Mouse (Mus musculus): ENCODE results near the gene Rad23a. TPM values are rescaled to one million over a fixed set of nuclear protein-coding genes. Genes with fewer than 3 reads are reported as not detected.

The Rad23a gene
- total RNA-seq, 2 experiments from 2014 or later, result 273 to 296 TPM

- ATAC-seq (replicated peaks; ENCODE audit: low FRiP score, poor library complexity, severe bottlenecking), result no peak
Observed at GRCm38 (mm10) chr8:84792429-84792947, 48.0 kb downstream of the Rad23a start.

DNA sequence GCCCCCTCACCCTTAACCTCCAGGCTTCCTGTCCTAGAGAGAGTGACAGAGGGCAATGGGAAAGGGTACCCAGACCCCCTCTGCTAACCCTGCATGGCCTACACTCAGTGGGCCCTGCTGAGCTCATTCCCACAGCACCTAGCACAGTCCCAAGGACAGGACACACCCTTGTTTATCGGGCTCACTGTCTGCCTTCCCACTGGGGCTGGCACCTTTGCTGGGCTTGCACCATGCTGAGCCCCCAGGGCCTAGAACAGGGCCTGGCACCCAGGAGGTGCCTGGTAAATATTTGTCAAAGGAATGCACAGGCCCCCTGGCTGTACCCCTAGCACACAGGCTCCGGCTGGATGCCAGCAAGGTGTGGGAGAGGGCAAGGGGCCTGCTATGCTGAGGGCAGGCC, 49.9 kb downstream of the Rad23a start:
- ATAC-seq (replicated peaks; ENCODE audit: low FRiP score, poor library complexity, severe bottlenecking), result no peak

- ATAC-seq (replicated peaks; ENCODE audit: low FRiP score, poor library complexity, severe bottlenecking), result no peak
Observed at GRCm38 (mm10) chr8:84789855-84790486, 50.5 kb downstream of the Rad23a start.

GRCm38 (mm10) chr8:84789345-84789744, 51.1 kb downstream of the Rad23a start:
- no peak for ATAC-seq (replicated peaks; ENCODE audit: low FRiP score, poor library complexity, severe bottlenecking)

- ATAC-seq (replicated peaks; ENCODE audit: low FRiP score, poor library complexity, severe bottlenecking), result no peak
Observed at GRCm38 (mm10) chr8:84788896-84789295, 51.6 kb downstream of the Rad23a start.

GRCm38 (mm10) chr8:84787523-84788302, 52.8 kb downstream of the Rad23a start:
- no peak for ATAC-seq (replicated peaks; ENCODE audit: low FRiP score, poor library complexity, severe bottlenecking)

DNA sequence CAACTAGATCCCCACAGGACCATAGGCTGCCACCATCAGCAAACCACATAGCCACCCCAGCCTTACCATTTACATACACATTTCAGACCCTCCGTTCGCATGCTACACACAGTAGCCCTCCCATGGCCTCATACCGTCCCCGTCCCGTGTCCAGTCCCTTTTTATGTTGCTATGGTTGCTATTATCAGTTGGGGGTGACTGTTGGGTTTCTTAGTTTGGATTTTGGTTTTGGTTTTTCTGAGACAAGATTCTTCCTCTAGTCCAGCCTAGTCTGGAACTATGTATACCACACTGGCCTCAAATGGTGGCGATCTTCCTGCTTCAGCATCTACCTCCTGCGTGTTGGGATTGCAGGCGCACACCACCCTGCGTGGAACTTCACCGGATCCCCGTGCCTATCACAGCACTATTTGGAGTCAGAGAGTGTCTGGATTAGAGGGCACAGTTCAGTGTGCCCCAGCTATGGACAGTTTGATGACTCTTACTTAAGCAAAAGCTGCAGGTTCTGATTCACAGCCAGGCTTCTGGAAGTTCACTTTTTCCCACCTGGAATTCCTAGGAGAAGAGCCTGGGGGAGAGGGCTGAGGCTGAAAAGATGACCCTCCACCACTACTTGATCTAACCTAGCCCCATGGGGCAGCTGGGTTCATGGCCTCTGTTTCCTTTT, 53.5 kb downstream of the Rad23a start:
- ATAC-seq (replicated peaks; ENCODE audit: low FRiP score, poor library complexity, severe bottlenecking), result no peak

DNA sequence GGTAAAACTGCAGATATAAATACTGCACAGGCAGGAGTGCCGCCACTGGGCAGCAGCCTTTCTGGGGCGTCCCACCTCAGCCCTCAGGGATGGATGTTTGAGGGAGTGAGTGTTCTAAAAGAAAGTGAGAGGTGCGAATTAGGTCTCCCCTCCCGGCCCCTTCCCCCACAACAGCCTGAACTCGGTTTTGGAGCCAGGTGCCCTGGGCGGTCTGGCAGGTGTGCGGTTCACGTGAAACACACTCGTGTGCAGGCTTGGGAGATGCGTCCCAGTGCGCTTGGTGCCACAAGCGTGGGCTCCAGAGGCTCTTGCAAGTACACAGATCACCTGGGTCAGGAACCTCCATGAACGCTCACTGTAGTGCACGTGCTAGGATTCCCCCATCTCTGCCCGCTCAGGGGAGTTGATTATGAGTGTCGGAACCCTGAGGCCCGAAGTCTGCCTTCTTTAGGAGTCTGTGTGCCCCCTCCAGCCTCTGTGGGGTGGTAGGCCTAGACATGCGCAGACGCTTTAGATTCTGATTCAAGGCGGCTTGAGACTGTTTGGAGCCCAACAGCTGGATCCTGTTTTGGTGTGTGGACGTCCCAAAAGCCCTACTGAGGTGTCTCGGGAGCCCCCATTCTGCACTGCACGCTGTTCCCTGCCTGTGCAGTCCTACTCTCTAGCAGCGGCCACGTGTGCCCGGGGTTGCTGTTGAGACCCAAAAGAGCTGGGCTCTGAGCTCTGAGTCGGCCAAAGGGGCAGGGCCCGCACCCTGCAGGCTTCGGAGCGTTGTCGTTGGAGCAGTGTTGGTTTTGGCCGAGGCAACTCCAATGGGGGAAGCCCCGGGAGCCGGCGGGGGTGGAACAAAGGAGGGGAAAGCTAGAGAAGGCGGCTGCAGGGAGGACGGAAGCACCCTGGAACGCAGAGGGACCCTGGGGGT, 54.4 kb downstream of the Rad23a start:
- no peak for ATAC-seq (replicated peaks; ENCODE audit: low FRiP score, poor library complexity, severe bottlenecking)

- ATAC-seq (replicated peaks; ENCODE audit: low FRiP score, poor library complexity, severe bottlenecking), result no peak
Observed at GRCm38 (mm10) chr8:84785506-84785755, 55.0 kb downstream of the Rad23a start.

DNA sequence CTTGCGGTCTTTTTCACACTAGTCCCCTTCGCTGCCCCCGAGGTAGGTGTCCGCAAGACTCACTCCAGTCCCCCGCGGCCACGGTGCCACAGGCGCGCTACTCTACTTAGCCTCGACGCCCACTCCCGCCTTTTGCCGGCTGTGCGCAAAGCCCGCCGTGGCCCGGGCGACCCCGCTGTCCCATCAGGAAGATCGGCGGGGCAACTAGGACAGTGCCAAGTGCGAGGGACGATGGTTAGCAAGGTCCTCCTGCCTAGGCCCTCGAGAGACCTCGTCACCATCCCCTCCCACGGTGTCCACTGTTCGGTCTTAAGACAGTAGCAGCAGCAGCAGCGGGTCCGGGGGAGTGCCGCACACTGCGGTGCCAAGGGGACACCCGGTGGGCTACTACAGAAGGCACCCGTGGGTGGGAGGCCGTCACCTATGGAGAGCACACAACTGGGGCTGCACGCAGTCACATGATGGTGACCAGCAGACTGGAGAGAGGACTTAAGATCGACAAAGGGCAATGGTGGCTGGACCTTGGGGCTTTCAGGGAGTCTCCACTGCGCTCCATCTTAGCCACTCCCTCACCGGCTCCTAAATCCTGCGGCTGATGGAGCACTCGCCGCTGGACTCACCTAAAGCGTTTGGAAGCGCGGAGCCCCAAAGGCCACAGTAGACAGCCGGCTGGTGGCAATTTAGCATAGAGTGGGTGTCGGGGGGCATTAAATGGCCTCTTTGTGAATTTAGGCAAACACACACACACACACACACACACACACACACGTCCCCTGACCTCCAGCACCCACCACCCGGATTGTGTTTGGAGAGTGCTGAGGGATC, 55.6 kb downstream of the Rad23a start:
- ATAC-seq (replicated peaks; ENCODE audit: low FRiP score, poor library complexity, severe bottlenecking), result no peak

Other genes starting within 250 kb of the Rad23a start
Only the 30 nearest of the 31 such genes appear.
- 10.9 and 16.2 TPM in 2 replicates for gene Ier2, start 177.8 kb downstream of the Rad23a start, total RNA-seq (2015; ENCODE audit: low replicate concordance)
- 7.6 and 8.1 TPM in 2 replicates for gene Ier2, start 177.8 kb downstream of the Rad23a start, total RNA-seq (2017; ENCODE audit: low replicate concordance)
- 7.9 and 13.4 TPM in 2 replicates for gene Trmt1, start 154.4 kb downstream of the Rad23a start, total RNA-seq (2015; ENCODE audit: low replicate concordance)
- 18.4 and 23.1 TPM in 2 replicates for gene Trmt1, start 154.4 kb downstream of the Rad23a start, total RNA-seq (2017; ENCODE audit: low replicate concordance)
- 24.3 and 25.6 TPM in 2 replicates for gene Nacc1, start 152.8 kb downstream of the Rad23a start, total RNA-seq (2015; ENCODE audit: low replicate concordance)
- gene Nacc1, start 152.8 kb downstream of the Rad23a start, total RNA-seq (2017; ENCODE audit: low replicate concordance), result 11.8 and 16.9 TPM in 2 replicates
- gene Lyl1, start 139.2 kb downstream of the Rad23a start, total RNA-seq (2015; ENCODE audit: low replicate concordance), result 98.7 and 109 TPM in 2 replicates
- gene Lyl1, start 139.2 kb downstream of the Rad23a start, total RNA-seq (2017; ENCODE audit: low replicate concordance), result 54.7 and 70.5 TPM in 2 replicates
- 12.2 and 21.6 TPM in 2 replicates for gene G430095P16Rik, start 117.7 kb downstream of the Rad23a start, total RNA-seq (2015; ENCODE audit: low replicate concordance)
- gene G430095P16Rik, start 117.7 kb downstream of the Rad23a start, total RNA-seq (2017; ENCODE audit: low replicate concordance), result 1.1 and 13.2 TPM in 2 replicates
- gene Nfix, start 40.3 kb downstream of the Rad23a start, total RNA-seq (2015; ENCODE audit: low replicate concordance), result 53.7 and 76.0 TPM in 2 replicates
- gene Nfix, start 40.3 kb downstream of the Rad23a start, total RNA-seq (2017; ENCODE audit: low replicate concordance), result 33.6 and 36.8 TPM in 2 replicates
- gene Dand5, start 17.8 kb downstream of the Rad23a start, total RNA-seq (2015; ENCODE audit: low replicate concordance), result 2.5 and 3.8 TPM in 2 replicates
- gene Dand5, start 17.8 kb downstream of the Rad23a start, total RNA-seq (2017; ENCODE audit: low replicate concordance), result 5.4 and 6.7 TPM in 2 replicates
- 6.7 and 7.6 TPM in 2 replicates for gene Gadd45gip1, start 9.1 kb downstream of the Rad23a start, total RNA-seq (2015; ENCODE audit: low replicate concordance)
- gene Gadd45gip1, start 9.1 kb downstream of the Rad23a start, total RNA-seq (2017; ENCODE audit: low replicate concordance), result 11.3 and 16.4 TPM in 2 replicates
- 261 and 337 TPM in 2 replicates for gene Calr, start 6.3 kb upstream of the Rad23a start, total RNA-seq (2015; ENCODE audit: low replicate concordance)
- 660 and 677 TPM in 2 replicates for gene Calr, start 6.3 kb upstream of the Rad23a start, total RNA-seq (2017; ENCODE audit: low replicate concordance)
- gene Farsa, start 16.3 kb upstream of the Rad23a start, total RNA-seq (2015; ENCODE audit: low replicate concordance), result 11.2 and 19.7 TPM in 2 replicates
- gene Farsa, start 16.3 kb upstream of the Rad23a start, total RNA-seq (2017; ENCODE audit: low replicate concordance), result 29.4 and 35.6 TPM in 2 replicates
- gene Syce2, start 31.4 kb upstream of the Rad23a start, total RNA-seq (2015; ENCODE audit: low replicate concordance), result 65.2 and 133 TPM in 2 replicates
- gene Syce2, start 31.4 kb upstream of the Rad23a start, total RNA-seq (2017; ENCODE audit: low replicate concordance), result 9.2 and 29.9 TPM in 2 replicates
- gene Gcdh, start 53.3 kb upstream of the Rad23a start, total RNA-seq (2015; ENCODE audit: low replicate concordance), result 16.9 and 36.9 TPM in 2 replicates
- 22.8 and 26.2 TPM in 2 replicates for gene Gcdh, start 53.3 kb upstream of the Rad23a start, total RNA-seq (2017; ENCODE audit: low replicate concordance)
- 262 and 325 TPM in 2 replicates for gene Klf1, start 61.3 kb upstream of the Rad23a start, total RNA-seq (2015; ENCODE audit: low replicate concordance)
- gene Klf1, start 61.3 kb upstream of the Rad23a start, total RNA-seq (2017; ENCODE audit: low replicate concordance), result 240 and 399 TPM in 2 replicates
- 32.7 and 33.2 TPM in 2 replicates for gene Dnase2a, start 67.9 kb upstream of the Rad23a start, total RNA-seq (2015; ENCODE audit: low replicate concordance)
- gene Dnase2a, start 67.9 kb upstream of the Rad23a start, total RNA-seq (2017; ENCODE audit: low replicate concordance), result 74.6 and 78.4 TPM in 2 replicates
- gene Mast1, start 96.7 kb upstream of the Rad23a start, total RNA-seq (2015; ENCODE audit: low replicate concordance), result not detected in 2 replicates
- gene Mast1, start 96.7 kb upstream of the Rad23a start, total RNA-seq (2017; ENCODE audit: low replicate concordance), result not detected in 2 replicates
- not detected in 2 replicates for gene Rtbdn, start 106.3 kb upstream of the Rad23a start, total RNA-seq (2015; ENCODE audit: low replicate concordance)
- gene Rtbdn, start 106.3 kb upstream of the Rad23a start, total RNA-seq (2017; ENCODE audit: low replicate concordance), result not detected in 2 replicates
- gene Gm49661, start 128.8 kb upstream of the Rad23a start, total RNA-seq (2015; ENCODE audit: low replicate concordance), result not detected in 2 replicates
- not detected in 2 replicates for gene Gm49661, start 128.8 kb upstream of the Rad23a start, total RNA-seq (2017; ENCODE audit: low replicate concordance)
- gene Prdx2, start 128.9 kb upstream of the Rad23a start, total RNA-seq (2015; ENCODE audit: low replicate concordance), result 2,168 and 2,598 TPM in 2 replicates
- gene Prdx2, start 128.9 kb upstream of the Rad23a start, total RNA-seq (2017; ENCODE audit: low replicate concordance), result 2,812 and 2,913 TPM in 2 replicates
- 82.6 and 141 TPM in 2 replicates for gene Rnaseh2a, start 129.1 kb upstream of the Rad23a start, total RNA-seq (2015; ENCODE audit: low replicate concordance)
- 63.3 and 93.8 TPM in 2 replicates for gene Rnaseh2a, start 129.1 kb upstream of the Rad23a start, total RNA-seq (2017; ENCODE audit: low replicate concordance)
- 8.0 and 12.3 TPM in 2 replicates for gene Junb, start 138.1 kb upstream of the Rad23a start, total RNA-seq (2015; ENCODE audit: low replicate concordance)
- 10.4 and 15.1 TPM in 2 replicates for gene Junb, start 138.1 kb upstream of the Rad23a start, total RNA-seq (2017; ENCODE audit: low replicate concordance)
- 0.42 and 0.72 TPM in 2 replicates for gene Hook2, start 149.9 kb upstream of the Rad23a start, total RNA-seq (2015; ENCODE audit: low replicate concordance)
- gene Hook2, start 149.9 kb upstream of the Rad23a start, total RNA-seq (2017; ENCODE audit: low replicate concordance), result 2.6 and 4.6 TPM in 2 replicates
- gene Best2, start 173.9 kb upstream of the Rad23a start, total RNA-seq (2015; ENCODE audit: low replicate concordance), result not detected in 2 replicates
- gene Best2, start 173.9 kb upstream of the Rad23a start, total RNA-seq (2017; ENCODE audit: low replicate concordance), result not detected in 2 replicates
- 42.8 and 69.2 TPM in 2 replicates for gene Asna1, start 184.6 kb upstream of the Rad23a start, total RNA-seq (2015; ENCODE audit: low replicate concordance)
- 19.0 and 29.3 TPM in 2 replicates for gene Asna1, start 184.6 kb upstream of the Rad23a start, total RNA-seq (2017; ENCODE audit: low replicate concordance)
- gene Trir, start 186.2 kb upstream of the Rad23a start, total RNA-seq (2015; ENCODE audit: low replicate concordance), result 143 and 183 TPM in 2 replicates
- gene Trir, start 186.2 kb upstream of the Rad23a start, total RNA-seq (2017; ENCODE audit: low replicate concordance), result 140 and 476 TPM in 2 replicates
- 24.9 and 35.6 TPM in 2 replicates for gene Tnpo2, start 196.2 kb upstream of the Rad23a start, total RNA-seq (2015; ENCODE audit: low replicate concordance)
- 31.8 and 40.2 TPM in 2 replicates for gene Tnpo2, start 196.2 kb upstream of the Rad23a start, total RNA-seq (2017; ENCODE audit: low replicate concordance)
- 4.3 and 10.5 TPM in 2 replicates for gene Fbxw9, start 219.4 kb upstream of the Rad23a start, total RNA-seq (2015; ENCODE audit: low replicate concordance)
- gene Fbxw9, start 219.4 kb upstream of the Rad23a start, total RNA-seq (2017; ENCODE audit: low replicate concordance), result 1.4 and 2.8 TPM in 2 replicates
- not detected in 2 replicates for gene Gm5741, start 227.3 kb upstream of the Rad23a start, total RNA-seq (2015; ENCODE audit: low replicate concordance)
- gene Gm5741, start 227.3 kb upstream of the Rad23a start, total RNA-seq (2017; ENCODE audit: low replicate concordance), result not detected in 2 replicates
- gene Dhps, start 231.1 kb upstream of the Rad23a start, total RNA-seq (2015; ENCODE audit: low replicate concordance), result 13.4 and 15.9 TPM in 2 replicates
- 3.5 and 4.7 TPM in 2 replicates for gene Dhps, start 231.1 kb upstream of the Rad23a start, total RNA-seq (2017; ENCODE audit: low replicate concordance)
- 37.7 and 66.3 TPM in 2 replicates for gene Wdr83os, start 240.1 kb upstream of the Rad23a start, total RNA-seq (2015; ENCODE audit: low replicate concordance)
- 7.3 and 23.1 TPM in 2 replicates for gene Wdr83os, start 240.1 kb upstream of the Rad23a start, total RNA-seq (2017; ENCODE audit: low replicate concordance)
- gene Wdr83, start 240.6 kb upstream of the Rad23a start, total RNA-seq (2015; ENCODE audit: low replicate concordance), result 30.6 and 35.6 TPM in 2 replicates
- 15.8 and 17.6 TPM in 2 replicates for gene Wdr83, start 240.6 kb upstream of the Rad23a start, total RNA-seq (2017; ENCODE audit: low replicate concordance)

All from erythroid progenitor cell, adult 5-6 weeks (primary cell).